Mouse (Mus musculus): ENCODE measurements at regions not wholly inside any gene's neighbourhood (a gene's known extent, or its start where the extent isn't known, plus 50 kb on each side); places are given as distances from the start of the nearest gene placed in this dataset.

DNA sequence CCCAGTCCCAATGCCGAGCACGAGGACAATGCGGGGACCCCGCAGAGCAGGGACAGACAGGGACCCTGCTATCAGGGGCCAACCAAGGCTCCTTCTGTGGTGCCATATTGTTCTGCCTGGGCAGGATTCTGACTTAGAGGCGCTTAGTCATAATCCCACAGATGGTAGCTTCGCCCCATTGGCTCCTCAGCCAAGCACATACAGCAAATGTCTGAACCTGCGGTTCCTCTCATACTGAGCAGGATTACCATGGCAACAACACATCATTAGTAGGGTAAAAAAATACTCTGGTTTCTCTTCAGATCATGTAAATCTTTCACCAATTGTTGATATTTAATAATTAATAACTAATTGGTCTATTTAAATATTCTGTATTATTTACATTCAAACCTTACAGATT is 2140.3 kb upstream of the Cdh20 start:
- peak; percentile 53 for DNase-seq (ENCODE audit: low read depth)

DNA sequence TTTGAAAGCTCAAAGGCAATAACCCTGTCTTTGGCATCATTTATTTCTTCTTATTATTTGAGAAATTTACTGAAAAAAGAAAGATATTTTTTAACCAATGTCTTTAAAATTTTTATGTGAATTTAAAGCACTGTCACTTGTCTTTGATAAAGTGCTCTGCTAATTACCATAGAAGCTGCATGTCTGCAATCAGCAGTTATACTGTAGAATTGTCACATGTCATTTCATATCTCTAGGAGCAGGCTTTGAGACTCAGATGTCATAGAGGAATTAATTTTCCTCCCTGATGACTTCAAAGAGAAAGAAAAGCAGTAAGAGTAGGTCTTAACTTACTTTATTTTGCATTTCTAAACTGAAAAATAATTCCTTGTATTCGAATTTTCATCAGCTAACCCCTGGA is 2123.9 kb upstream of the Cdh20 start:
- no peak for DNase-seq (ENCODE audit: low read depth)

- no peak for DNase-seq (ENCODE audit: low read depth)
These were observed 2080.8 kb upstream of the Cdh20 start for GRCm38 (mm10) chr1:102687367-102688070.

DNA sequence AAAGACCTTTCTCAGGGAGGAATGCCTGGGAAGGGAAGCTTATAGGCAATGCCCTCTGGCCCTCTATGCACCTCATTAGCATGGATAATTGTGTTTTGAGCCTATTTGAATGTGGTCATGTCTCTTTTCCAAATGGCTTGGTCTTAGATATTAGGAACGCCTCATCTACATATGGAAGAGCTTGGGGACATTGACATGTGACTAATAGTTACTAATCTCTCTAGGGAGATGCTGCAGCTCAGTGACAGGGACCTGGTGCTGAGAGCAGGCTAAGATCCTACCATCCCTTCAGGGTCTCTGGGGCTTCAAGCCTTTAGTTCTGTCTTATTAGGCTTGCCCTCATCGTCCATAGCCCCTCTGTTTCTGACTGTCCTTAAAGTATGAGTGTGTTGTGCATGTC is 2051.9 kb upstream of the Cdh20 start:
- DNase-seq (ENCODE audit: low read depth), result no peak

- DNase-seq (ENCODE audit: low read depth), result no peak
These were observed 2034.3 kb upstream of the Cdh20 start for GRCm38 (mm10) chr1:102733991-102734390.

GRCm38 (mm10) chr1:102735392-102735791 is 2032.9 kb upstream of the Cdh20 start:
- DNase-seq (ENCODE audit: low read depth), result no peak

DNA sequence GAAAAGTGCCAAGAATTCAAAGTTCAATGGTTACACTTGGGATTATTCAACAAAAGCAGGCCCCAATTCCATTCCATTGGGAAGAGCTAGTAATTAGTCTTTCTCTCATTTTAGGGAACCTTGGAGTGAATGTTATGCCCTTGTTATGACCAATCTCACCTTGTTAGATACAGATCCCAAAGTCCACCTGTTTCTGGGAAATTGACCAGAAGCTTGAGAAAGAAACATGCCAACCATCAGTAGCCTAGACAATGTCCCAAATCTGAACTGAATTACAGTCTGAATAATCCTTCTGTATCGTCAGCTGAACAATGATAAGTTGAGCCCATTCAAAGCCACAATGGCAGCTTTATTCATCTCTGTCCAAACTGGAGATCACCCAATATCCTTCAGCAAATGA is 2010.4 kb upstream of the Cdh20 start:
- no peak for DNase-seq (ENCODE audit: low read depth)
